Mouse (Mus musculus) retina, adult 2 months (tissue): ENCODE measurements around the gene Acox3.
"Not testable (repeated sequence)": the region's sequence is repeated elsewhere in the genome, so short reads cannot be mapped to it uniquely, and the experiment has no call there.

Source experiments
- DNase-seq: peaks from one replicate; pipeline ENCODE4 v3.0.0-alpha.2; 2012; ENCODE audit warnings: low read depth, low spot score

The Acox3 gene

GRCm38 (mm10) chr5:35576409-35577020 is 6.3 kb upstream of the Acox3 start:
- DNase-seq: no peak

GRCm38 (mm10) chr5:35578411-35578810 is 4.4 kb upstream of the Acox3 start:
- no peak for DNase-seq

DNA sequence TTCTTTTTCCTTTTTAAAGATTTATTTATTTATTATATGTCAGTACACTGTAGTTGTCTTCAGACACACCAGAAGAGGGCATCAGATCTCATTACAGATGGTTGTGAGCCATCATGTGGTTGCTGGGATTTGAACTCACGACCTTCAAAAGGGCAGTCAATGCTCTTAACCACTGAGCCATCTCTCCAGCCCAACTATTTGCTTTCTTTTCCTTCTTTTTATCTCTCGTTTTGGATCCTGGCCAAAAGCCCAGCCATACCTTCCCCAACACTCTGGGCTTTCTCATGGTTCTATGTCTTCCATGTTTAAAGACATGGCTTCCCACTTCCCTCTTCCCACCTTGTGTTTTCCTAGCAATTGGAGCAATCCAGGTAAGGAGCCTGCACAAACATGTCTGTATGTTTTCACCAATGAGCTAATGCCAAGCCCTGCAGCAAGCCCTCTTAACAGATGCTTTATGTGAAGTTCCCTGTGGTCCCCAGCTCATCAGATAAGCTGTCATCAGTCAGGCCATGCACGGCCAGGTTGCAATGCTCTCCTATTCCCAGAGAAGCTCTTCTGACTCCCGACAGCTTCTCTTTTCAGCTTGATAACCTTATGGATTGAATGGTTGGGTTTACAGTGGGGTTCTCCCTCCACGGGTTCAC is 3.5 kb upstream of the Acox3 start:
- DNase-seq: no peak

DNA sequence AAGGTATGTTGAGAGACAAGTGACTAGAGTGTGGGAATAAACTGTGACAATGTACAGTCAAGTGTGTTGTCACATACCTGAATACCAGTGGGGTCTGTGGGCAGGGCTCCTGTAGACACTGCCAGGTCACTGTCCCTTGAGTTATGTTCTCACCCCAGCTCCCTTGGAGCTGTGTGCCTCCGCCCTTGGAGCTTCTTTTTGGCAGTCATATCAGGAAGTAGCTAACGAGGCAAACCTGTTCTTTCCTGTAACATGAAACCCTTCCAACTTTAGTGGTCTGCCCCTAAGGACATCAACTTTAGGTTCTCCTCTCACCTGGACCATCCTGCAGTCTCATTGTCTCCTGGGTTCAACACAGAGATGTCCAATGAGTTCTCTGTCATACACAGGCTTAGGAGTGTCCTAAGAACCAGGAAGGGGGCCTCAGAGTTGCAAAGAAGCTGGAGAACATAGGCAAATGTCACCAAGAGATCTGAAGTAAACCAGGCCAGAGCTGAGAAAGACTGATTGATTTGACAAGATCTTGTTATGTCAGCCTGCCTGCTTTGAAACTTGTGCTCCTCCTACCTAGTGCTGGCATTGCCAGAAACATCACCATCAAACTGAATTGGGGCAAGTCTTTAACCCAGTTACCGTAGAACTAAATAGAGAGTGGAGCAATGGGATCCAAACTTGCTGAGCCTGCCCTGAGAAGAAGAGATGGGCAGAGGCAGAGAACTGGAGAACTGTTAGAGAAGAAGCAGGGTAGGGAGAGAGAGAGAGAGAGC is 2.5 kb upstream of the Acox3 start:
- DNase-seq: no peak

- DNase-seq: no peak
Measured at GRCm38 (mm10) chr5:35583221-35583783, 462 bp downstream of the Acox3 start.

GRCm38 (mm10) chr5:35584259-35584658 is 1.4 kb downstream of the Acox3 start:
- DNase-seq: not testable (repeated sequence)

DNA sequence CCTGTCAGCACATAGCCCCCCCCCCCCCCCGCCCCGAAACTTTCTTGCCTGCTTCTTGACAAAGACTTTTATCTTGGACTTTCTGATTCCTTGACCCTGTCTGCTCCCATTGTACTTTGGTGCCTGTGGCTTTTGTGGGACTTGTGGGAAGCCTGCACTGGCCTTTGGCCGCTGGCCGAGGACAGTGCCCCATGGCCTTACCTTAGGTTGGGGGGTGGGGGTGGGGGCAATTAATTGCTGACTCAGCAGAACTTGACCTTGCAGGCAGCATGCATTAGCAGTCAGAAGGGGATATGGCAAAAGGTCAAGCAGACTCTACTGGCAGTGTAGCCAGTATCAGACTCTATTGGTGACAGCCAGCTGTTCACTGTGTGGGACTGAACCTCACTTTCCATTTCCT is 8.7 kb downstream of the Acox3 start:
- DNase-seq: no peak

GRCm38 (mm10) chr5:35592081-35592736 is 9.4 kb downstream of the Acox3 start:
- DNase-seq: no peak

DNA sequence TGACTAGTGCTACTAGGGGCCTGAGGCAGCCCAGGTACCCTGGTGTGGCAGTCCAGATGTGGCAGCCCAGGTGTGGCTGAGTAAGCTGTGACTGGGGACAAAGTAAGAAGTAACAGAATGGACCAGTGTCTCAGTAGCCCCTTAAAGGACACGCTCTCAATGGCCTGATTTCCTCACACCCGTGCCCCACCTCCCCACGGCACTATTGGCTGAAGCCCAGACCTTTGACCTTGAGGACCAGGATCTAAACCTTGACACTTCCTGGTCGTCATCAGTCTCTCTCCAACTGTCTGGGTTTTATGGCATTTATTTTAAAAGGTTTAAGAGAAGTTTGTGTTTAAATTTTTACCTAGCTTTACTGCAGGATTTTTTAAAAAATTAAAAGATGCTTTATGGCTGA is 10.0 kb downstream of the Acox3 start:
- DNase-seq: no peak

DNA sequence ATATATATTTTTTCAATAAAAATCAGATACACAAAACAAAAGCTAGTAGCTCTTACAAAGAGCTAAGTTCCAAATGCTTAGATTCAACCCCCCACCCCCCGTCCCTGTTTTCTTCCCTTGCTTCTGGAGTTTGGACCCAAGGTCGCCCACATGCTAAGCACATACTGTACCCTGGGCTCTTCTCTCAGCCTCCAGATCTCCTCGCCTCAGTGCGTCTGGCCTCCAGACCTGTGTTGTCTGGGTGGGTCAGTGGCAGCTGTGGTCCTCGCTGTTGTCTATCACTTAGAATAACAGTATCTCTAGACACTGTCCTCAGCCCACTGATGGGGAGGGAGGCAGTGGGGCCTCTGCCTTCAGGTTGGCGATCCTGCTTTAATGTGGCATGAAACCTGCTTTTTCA is 10.4 kb downstream of the Acox3 start:
- DNase-seq: no peak

DNA sequence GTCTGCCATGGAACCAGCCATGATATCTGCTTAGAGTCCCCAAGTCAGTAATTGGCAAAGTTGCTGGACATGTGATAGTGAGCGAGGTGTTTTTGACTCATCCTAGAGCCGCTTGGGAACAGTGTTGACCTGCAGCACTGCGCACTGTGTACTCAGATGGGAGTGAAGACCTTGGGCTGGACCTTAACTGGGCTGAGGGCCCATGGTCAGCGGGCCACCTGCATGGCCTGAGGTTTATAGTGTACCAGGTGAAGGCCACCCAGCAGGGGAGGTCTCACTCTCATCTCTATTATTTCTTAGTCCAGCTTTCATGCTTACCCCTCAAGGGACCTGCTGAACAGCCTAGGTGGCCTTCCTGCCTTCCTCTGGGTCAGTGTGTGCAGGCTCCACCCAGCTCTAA is 11.9 kb downstream of the Acox3 start:
- no peak for DNase-seq

DNA sequence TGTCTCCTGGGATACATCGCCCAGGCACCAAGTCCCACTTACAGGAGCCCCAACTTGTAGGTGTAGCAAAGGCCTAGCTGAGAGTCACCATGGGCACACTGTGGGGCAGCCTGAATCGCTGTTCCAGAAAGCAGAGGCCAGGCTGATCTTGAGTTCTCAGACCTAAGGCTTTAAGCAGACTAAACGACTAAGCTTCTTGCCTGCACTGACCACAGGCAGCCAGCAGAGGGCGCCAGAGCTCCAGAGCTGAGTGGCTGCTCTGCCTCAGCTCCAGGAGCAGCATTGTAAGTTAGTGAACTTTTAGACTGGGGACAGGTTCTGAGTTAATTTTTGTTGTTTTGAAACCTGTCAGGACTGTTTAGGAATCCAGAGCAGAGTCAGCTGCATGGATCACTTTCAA is 12.9 kb downstream of the Acox3 start:
- peak; percentile 67 for DNase-seq

DNA sequence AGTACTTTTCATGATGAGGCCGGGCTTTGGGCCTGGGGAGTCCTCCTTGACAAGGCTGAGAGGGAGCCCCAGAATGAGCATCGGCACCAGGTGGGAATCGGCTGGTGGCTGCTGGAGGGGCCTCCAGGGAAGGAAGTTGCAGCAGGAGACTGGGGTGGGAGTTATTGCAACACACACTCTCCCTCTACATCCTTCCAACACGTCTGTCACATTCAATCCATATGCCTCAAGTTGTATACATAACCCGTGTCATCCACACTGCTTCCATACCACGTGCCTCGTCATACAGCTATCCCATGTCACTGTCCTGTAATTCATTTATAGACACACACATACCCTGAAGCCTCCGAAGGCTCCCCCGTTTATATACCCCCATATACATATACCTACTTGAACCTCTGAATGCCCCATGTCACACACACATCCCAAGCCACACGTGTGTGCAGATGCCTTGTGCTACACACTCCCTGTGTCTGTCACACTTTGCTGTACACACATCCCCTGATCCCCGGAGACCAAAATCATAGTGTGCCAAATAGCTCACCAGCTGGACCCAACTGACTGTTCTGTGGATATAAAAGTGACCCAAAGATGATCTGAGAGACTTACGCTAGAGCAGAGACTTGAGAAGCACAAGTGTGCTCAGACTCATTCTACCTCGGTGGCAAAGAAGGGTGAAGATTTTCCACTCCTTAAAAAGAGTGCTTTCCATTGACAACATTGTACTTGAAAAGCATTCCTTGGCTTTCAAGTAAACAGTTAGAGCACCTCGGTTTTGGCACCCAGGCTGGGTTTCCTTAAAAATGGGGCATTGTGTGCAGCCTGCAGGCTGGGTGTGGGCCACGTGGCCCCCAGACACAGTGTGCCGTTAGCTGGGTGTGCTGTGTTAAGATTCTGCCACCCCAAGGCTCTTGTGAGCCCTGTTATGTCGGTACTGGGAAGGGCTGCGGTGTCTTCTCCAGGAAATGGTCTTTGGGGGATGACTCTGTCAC is 13.6 kb downstream of the Acox3 start:
- DNase-seq: no peak

- no peak for DNase-seq
Measured at GRCm38 (mm10) chr5:35600233-35600632, 17.4 kb downstream of the Acox3 start.

GRCm38 (mm10) chr5:35601526-35601925 is 18.7 kb downstream of the Acox3 start:
- DNase-seq: no peak

DNA sequence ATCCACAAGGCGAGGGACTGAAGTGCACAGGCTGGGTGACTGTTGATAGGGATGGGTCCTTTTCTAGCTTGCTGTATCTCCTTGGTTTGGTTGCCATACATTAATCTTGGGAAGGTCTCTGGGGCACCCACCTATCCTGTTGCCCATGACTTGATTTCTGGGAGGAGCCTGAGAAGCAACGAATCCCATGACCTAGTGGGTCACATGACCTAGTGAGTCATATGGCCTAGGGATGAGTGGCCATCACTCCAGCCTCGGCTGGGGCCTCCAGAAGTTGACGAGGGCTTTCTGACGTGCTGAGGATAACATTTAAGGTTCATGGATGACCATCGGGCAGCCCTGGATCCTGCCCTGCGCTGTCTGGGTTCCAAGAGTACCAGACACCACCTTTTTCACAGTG is 22.5 kb downstream of the Acox3 start:
- no peak for DNase-seq

DNA sequence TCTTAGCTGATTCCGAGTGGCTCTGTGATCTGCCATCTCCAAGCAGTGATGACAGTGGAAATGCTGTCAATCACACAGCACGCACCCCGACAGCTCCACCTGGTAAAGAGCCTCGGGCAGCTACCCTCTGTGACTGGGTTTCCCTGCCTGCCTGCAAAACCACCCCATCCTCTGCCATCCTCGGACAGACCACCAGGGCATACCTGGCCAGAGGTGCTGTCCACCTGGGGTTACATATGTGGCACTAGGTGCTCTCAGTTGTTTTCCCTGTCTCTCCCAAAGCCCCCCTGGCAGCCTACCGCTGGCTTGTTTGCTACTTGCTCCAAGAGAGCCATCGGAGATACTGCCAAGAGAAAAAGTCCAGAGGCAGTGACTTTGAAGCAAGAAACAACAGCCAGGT is 24.0 kb downstream of the Acox3 start:
- no peak for DNase-seq

DNA sequence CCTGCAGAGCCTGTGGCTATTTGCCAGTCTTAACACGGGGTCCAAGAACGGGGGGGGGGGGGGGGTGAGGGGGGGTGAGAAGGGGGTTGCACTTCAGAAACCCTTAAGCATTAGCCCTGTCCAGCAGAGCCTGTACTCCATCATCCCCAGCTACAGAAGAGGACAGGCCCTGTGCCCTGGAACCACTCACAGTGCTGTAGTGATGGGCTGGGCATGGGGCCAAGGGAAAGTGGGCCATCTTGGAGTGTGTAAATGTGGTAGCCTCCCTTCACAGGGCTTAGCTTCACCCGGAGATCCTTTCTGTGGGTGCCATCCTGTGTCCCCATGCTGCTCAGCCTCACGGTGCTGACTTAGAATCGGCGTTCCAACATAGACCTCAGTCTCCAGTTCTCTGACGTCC is 24.9 kb downstream of the Acox3 start:
- no peak for DNase-seq

GRCm38 (mm10) chr5:35608559-35608958 is 25.7 kb downstream of the Acox3 start:
- DNase-seq: no peak

GRCm38 (mm10) chr5:35609381-35609780 is 26.5 kb downstream of the Acox3 start:
- no peak for DNase-seq

DNA sequence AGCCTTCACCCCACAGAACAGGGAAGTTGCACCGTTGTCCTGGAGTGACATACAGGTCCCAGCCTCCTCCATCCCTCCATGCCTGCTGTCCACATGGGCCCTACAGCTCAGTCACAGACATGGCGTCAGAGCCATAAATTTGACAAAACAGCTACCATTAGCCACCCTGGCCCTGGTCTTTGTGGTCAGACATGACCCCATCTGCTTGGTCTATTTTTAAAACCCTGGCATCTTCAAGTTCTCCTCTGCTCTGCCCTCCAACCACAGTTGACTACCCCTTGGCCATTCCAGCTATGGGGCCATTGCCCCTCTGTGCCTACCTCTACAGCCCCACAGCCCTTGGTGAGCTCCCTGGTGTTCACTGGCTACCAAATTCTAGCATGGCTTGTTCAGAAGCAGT is 27.1 kb downstream of the Acox3 start:
- DNase-seq: no peak
